Mouse (Mus musculus) liver, embryonic 12.5 days (tissue): Measurements from ENCODE around the gene Tssk4. TPM values are rescaled to one million over a fixed set of nuclear protein-coding genes. Genes with fewer than 3 reads are reported as not detected.

ENCODE experiments used
- ATAC-seq: fragments of 200-750 bp; cut with Nextera tagmentation; 2 replicates; pipeline ENCODE4 v1.8.0; 2017; ENCODE audit warnings: moderate number of reproducible peaks, mild to moderate bottlenecking, moderate library complexity
- H3K27ac ChIP-seq: fragments of 300-500 bp; sonication (generic); 2 replicates; pipeline ENCODE4 v1.5.1; 2016; ENCODE audit warnings: mild to moderate bottlenecking
- H3K27me3 ChIP-seq: fragments of 300-500 bp; sonication (generic); replicated peaks from 2 replicates; pipeline ENCODE4 v1.6.1; 2016; ENCODE audit warnings: mild to moderate bottlenecking, moderate library complexity
- H3K36me3 ChIP-seq: fragments of 300-500 bp; sonication (generic); 2 replicates; pipeline ENCODE4 v1.6.1; 2016; ENCODE audit warnings: mild to moderate bottlenecking, moderate library complexity
- H3K4me1 ChIP-seq: fragments of 300-500 bp; sonication (generic); 2 replicates; pipeline ENCODE4 v1.6.1; 2016
- H3K4me2 ChIP-seq: fragments of 300-500 bp; sonication (generic); 2 replicates; pipeline ENCODE4 v1.6.1; 2016; ENCODE audit warnings: mild to moderate bottlenecking, moderate library complexity
- H3K4me3 ChIP-seq: fragments of 300-500 bp; sonication (generic); 2 replicates; pipeline ENCODE4 v1.5.1; 2016; ENCODE audit warnings: mild to moderate bottlenecking, moderate library complexity
- H3K9ac ChIP-seq: fragments of 300-500 bp; sonication (generic); 2 replicates; pipeline ENCODE4 v1.6.1; 2016; ENCODE audit warnings: mild to moderate bottlenecking, moderate library complexity
- H3K9me3 ChIP-seq: fragments of 300-500 bp; sonication (generic); replicated peaks from 2 replicates; pipeline ENCODE4 v1.6.1; 2016; ENCODE audit warnings: mild to moderate bottlenecking, moderate library complexity
- WGBS: fragments of 180-500 bp; shearing (Covaris S2); methylation state at CpG from one replicate; pipeline ENCODE4 v1.1.7; 2016; ENCODE audit not compliant: insufficient replicate concordance; 5-methylcytosine and 5-hydroxymethylcytosine counted together
- polyA plus RNA-seq: library from polyadenylated mRNA; unstranded; fragments of >200 nt; fragmentation: Nextera tagmentation; extraction: Ambion mirVana; gene quantifications from 2 replicates; pipeline ENCODE4 v1.2.1, GENCODE M21; 2016

Tssk4 gene
- polyA plus RNA-seq, 1 experiment from 2014 or later = 0.30 TPM

DNA sequence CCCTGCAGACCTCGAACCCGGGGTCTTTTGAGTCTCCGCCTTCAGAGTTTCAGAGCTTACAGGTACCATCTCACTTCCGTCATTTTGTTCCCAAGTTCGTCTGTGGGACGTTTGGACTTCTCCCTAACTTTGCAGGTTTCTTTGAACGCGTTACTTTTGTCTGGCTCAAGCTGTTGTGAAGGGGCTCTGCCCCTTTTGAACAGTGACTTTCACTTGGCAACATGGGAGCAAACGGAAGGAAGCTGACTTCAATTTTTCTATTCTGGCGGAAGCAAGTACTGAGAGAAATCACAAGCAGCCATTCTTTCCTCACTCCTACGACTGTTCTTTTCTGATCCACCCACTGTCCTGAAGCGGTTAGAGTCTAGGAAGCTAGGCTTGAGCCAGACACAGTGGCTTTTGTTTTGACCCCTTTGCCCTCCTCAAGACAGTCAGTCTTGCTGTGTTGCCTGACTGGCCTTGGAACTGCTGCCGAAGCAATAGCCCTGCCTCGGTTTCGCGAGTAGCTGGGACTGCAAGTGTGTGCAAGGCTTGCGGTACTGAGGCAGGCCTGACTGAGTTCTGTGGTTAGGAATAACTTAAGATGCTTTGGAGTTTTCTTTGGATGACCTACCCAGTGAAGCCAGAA lies 5.6 kb upstream of the Tssk4 start:
- Histone ChIP-seq H3K4me2 (peak overlapping the region; percentile 94), H3K36me3 (peaks cover 42% of the 10 kb centered on the region), H3K4me3 (peak overlapping the region; percentile 94), H3K27ac (peak overlapping the region; percentile 91), H3K4me1 (peaks cover 42% of the 10 kb centered on the region), H3K27me3 (no peaks in the 10 kb centered on the region), H3K9me3 (no peaks in the 10 kb centered on the region), H3K9ac (peak overlapping the region; percentile 89)
- 22% methylated on average over 17 of the region's 17 CpGs for WGBS
- no peak for ATAC-seq

DNA sequence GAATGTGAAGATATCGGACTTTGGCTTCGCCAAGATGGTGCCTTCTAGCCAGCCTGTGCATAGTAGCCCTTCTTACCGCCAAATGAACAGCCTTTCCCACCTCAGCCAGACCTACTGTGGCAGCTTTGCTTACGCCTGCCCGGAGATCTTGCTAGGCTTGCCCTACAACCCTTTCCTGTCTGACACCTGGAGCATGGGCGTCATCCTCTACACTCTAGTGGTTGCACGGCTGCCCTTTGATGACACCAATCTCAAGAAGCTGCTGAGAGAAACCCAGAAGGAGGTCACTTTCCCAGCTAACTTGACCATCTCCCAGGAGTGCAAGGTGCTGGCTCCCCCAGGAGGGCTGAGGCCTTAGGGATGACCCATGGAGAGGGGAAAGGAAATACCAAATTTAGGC lies 1.5 kb downstream of the Tssk4 start:
- Histone ChIP-seq H3K4me3 (no peak overlapping the region), H3K9me3 (no peaks in the 10 kb centered on the region), H3K9ac (no peak overlapping the region), H3K27me3 (no peaks in the 10 kb centered on the region; the same call in none of the 2 replicates), H3K4me2 (no peak overlapping the region), H3K27ac (no peak overlapping the region), H3K4me1 (peaks cover 2% of the 10 kb centered on the region), H3K36me3 (peaks cover 8% of the 10 kb centered on the region)
- 77% methylated on average over 7 of the region's 7 CpGs for WGBS
- ATAC-seq = no peak

DNA sequence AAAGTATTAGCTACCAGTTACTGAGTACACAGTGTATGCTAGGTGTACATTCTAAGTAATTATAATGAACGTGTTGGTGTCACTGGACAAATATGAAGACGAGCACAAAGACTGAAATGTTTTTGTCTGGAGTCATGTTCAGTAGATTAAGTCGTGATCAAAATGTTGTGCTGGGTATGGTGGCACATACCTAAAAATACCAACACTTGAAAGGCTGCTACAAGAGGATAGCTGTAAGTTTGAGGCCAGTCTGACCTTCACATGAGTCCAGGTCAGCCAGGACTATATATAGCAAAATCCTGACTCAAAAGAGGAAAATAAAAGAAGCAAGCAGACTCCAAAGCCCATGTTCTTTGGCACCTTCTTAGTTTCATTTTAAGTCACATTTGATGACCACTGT lies 7.0 kb downstream of the Tssk4 start:
- Histone ChIP-seq H3K9ac (no peak overlapping the region), H3K27me3 (no peaks in the 10 kb centered on the region; the same call in 1 of the 2 replicates), H3K36me3 (peaks cover 24% of the 10 kb centered on the region), H3K4me1 (peaks cover 23% of the 10 kb centered on the region), H3K9me3 (no peaks in the 10 kb centered on the region), H3K27ac (no peak overlapping the region), H3K4me2 (no peak overlapping the region), H3K4me3 (no peak overlapping the region)
- ATAC-seq = no peak
- WGBS = 72% methylated on average over 3 of the region's 3 CpGs

DNA sequence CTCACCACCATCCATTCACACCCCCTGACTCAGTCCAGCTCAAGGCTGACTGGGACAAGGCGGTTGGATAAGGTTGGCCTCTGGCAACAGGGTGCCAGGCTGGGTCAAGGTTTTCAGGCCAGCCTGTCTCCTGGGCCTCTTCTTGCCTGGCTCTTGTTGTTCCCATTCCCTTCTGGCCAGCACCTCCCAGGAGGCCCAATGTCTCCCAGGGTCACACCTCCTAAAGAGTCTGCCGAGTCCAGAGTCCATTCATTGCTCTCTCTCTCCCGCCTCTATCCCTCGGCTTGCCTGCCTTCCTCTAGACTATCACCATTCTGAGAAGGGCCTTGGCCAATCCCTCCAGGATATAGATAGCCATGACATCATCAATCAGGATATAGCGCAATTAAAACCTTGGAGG lies 8.0 kb downstream of the Tssk4 start:
- no peaks in the 10 kb centered on the region for H3K9me3 ChIP-seq
- H3K27me3 ChIP-seq = no peaks in the 10 kb centered on the region
- peaks cover 33% of the 10 kb centered on the region for H3K36me3 ChIP-seq
- no peak for ATAC-seq
- WGBS = 88% methylated on average over 5 of the region's 5 CpGs
- H3K4me2 ChIP-seq = no peak overlapping the region
- peaks cover 23% of the 10 kb centered on the region for H3K4me1 ChIP-seq
- H3K4me3 ChIP-seq = no peak overlapping the region
- H3K27ac ChIP-seq = no peak overlapping the region
- H3K9ac ChIP-seq = no peak overlapping the region

DNA sequence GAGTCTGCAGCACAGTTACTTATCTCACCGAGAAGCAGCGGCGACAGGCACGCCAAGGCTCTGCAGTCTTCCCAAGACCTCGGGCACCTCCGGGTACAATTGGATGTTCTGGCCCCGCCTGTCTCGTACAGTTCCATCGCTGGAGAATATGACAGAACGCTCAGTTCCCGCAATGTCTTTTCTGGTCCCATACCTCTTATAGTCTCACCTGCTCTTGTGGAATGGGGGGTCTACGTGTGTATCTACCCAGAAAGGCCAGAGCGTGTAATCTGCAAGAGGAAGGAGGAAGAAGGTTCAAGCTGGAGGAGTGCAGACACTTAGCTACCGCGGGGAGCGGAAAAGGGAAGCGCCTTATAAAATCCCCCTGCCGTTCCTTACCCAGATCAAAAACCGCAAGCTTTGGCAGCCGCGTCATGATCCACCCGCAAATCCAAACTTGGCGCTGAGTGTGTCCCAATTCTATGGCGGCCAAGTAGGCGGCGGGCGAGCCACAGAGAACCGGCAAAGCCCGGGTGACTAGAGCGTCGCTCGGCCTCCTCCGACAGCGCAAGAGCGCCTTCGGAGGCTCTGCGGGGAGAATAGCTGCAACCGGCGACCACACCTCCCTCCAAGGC lies 10.1 kb downstream of the Tssk4 start, which contains the start of gene Mdp1:
Gene Mdp1, minus strand, starts transcription at position 549 of the 614 bp plus-strand sequence.
- H3K4me1 ChIP-seq = peaks cover 23% of the 10 kb centered on the region
- H3K27me3 ChIP-seq = no peaks in the 10 kb centered on the region
- H3K9me3 ChIP-seq = no peaks in the 10 kb centered on the region
- peak within 1 kb of the TSS; percentile 75 for H3K9ac ChIP-seq
- peak within 1 kb of the TSS; percentile 69 for H3K4me3 ChIP-seq
- peak within 1 kb of the TSS; percentile 68 for H3K4me2 ChIP-seq
- peak within 1 kb of the TSS; percentile 70 for H3K27ac ChIP-seq
- ATAC-seq = peak; percentile 94
- WGBS = under 1% methylated on average over 39 of the region's 39 CpGs
- H3K36me3 ChIP-seq = peaks cover 43% of the 10 kb centered on the region

DNA sequence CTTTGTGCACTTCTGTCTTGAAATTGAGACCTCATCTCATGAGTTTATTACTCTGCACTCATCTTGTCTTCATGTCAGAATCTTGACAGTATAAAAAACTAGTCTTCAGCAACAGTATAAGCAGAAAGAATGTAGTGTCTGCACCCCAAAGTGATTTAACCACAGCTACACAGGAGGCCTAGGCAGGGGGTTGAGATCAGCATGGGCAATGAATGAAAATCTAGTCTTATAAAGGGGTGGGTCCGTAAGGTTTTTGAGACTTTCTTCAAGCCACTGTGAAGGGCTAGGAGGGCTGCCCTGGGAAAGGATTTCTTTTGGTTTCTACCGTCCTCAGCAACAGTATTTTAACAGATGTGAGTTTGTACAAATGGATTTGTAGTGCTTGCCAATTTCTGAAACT lies 10.7 kb downstream of the Tssk4 start:
- H3K9me3 ChIP-seq = no peaks in the 10 kb centered on the region
- 52% methylated on average over 2 of the region's 2 CpGs for WGBS
- peak overlapping the region; percentile 69 for H3K4me3 ChIP-seq
- no peak for ATAC-seq
- peaks cover 23% of the 10 kb centered on the region for H3K4me1 ChIP-seq
- peak overlapping the region; percentile 70; the same call in 1 of the 2 replicates for H3K27ac ChIP-seq
- H3K9ac ChIP-seq = peak overlapping the region; percentile 75; the same call in 1 of the 2 replicates
- H3K36me3 ChIP-seq = peaks cover 45% of the 10 kb centered on the region
- no peaks in the 10 kb centered on the region for H3K27me3 ChIP-seq
- H3K4me2 ChIP-seq = peak overlapping the region; percentile 68

DNA sequence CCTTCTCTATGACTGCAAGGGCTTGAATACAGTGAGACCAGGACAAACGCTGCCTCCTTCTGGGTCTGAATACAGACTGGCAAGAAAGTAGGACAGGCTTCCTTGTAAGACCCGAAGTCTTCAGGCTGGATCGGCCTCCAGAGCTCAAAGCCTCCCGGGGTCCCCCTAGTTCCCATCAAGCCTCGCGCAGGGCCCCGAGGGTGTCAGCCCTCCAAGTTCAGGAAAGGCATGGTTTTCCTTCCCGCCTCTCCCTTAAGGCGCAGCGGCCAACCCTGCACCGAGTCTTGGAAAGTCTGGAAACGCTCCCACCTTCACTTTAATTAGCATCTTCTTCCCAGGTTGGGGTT lies 21.5 kb downstream of the Tssk4 start:
- Histone ChIP-seq H3K9ac (peak overlapping the region; percentile 85), H3K27me3 (no peaks in the 10 kb centered on the region), H3K9me3 (no peaks in the 10 kb centered on the region), H3K4me2 (peak overlapping the region; percentile 83), H3K4me3 (peak overlapping the region; percentile 85), H3K27ac (peak overlapping the region; percentile 90), H3K4me1 (peaks cover 38% of the 10 kb centered on the region), H3K36me3 (peaks cover 37% of the 10 kb centered on the region)
- 1% methylated on average over 12 of the region's 12 CpGs for WGBS
- peak; percentile 19 for ATAC-seq

DNA sequence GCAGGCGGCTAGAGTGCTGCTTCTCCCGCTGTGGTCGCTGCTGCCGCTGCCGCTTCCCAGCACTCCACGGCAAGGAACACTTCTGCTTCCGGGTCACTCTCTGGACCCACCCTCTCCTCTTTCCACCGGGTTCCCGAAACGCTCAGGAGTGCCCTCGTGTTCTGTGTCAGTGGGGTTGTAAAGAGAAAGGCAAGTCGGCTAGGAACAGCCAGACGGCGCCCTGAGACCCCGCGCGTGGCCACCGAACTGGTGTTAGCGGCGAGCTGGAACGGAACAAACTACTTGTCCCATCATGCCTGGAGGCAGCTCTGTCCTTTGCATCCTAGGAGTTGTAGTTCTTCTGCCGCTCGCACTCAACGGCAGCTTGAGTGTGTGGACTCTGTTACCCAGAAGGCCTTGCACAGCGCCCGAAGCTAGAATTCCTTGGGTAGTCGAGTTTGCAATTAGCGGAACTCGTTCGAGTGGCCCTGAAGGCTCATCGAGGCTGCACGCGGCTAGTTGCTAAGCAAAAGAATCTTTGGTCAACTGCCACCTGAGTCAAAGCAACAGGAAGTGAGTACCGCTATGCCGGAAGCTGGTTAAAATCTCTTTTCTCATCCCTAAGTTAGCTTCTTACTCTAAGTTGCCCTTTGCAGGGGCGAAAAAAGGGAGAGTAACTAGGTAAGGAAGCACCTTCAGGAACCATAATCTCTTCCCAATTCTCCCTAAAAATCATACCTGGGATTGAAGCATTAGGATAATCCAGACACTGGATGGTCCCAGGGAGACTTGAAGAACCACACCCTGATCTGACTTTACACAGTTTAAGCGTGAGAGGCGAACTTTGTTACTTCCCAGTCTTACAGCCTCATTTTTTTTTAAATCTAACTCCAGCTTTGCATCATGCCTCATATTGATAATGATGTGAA lies 22.1 kb downstream of the Tssk4 start, which contains the start of the genes Gmpr2 and Nedd8:
Gene Gmpr2, plus strand, starts transcription at position 109 of the 908 bp plus-strand sequence.
Gene Nedd8, minus strand, starts transcription at position 292 of the 908 bp plus-strand sequence.
- peak; percentile 98 for ATAC-seq
- Histone ChIP-seq H3K9me3 (no peaks in the 10 kb centered on the region), H3K4me1 (peaks cover 38% of the 10 kb centered on the region), H3K4me3 (peak within 1 kb of the TSS; percentile 85), H3K27ac (peak within 1 kb of the TSS; percentile 90), H3K36me3 (peaks cover 39% of the 10 kb centered on the region), H3K9ac (peak within 1 kb of the TSS; percentile 85), H3K27me3 (no peaks in the 10 kb centered on the region), H3K4me2 (peak within 1 kb of the TSS; percentile 83)
- under 1% methylated on average over 38 of the region's 38 CpGs for WGBS

DNA sequence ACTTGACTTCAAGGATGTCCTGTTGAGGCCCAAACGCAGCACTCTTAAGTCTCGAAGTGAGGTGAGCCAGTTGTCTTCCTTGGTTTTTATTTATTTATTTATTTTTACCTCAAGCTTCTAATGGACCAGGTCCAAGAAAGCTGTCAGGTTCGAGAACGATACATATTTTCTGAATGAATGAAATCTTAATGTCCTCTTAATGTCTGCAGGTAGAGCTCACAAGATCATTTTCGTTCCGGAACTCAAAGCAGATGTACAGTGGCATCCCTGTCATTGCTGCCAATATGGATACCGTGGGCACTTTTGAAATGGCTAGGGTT lies 22.7 kb downstream of the Tssk4 start:
- Histone ChIP-seq H3K27me3 (no peaks in the 10 kb centered on the region), H3K27ac (peak overlapping the region; percentile 90), H3K9ac (peak overlapping the region; percentile 85), H3K4me1 (peaks cover 38% of the 10 kb centered on the region), H3K36me3 (peaks cover 45% of the 10 kb centered on the region), H3K4me2 (peak overlapping the region; percentile 83), H3K4me3 (peak overlapping the region; percentile 85), H3K9me3 (no peaks in the 10 kb centered on the region)
- no peak for ATAC-seq
- WGBS = 57% methylated on average over 7 of the region's 7 CpGs

DNA sequence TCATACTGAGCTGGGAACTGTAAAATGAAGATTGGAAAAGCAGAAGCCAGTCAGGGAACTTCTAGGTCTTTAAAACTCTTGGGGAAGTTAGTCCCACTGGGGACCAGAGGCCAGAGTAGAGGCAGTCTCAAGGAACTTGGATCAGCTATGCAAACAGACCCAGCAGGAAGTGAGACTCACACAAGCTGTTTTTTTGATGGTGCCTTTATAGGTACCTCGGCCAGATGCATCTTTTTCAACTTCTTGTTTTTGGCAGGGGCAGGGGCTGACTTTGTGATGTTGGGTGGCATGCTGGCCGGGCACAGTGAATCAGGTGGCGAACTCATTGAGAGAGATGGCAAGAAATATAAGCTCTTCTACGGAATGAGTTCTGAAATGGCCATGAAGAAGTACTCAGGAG lies 27.6 kb downstream of the Tssk4 start:
- ATAC-seq = no peak
- H3K9me3 ChIP-seq = no peaks in the 10 kb centered on the region
- H3K27me3 ChIP-seq = no peaks in the 10 kb centered on the region
- H3K4me2 ChIP-seq = no peak overlapping the region
- H3K9ac ChIP-seq = no peak overlapping the region
- H3K4me1 ChIP-seq = peaks cover 32% of the 10 kb centered on the region
- H3K4me3 ChIP-seq = no peak overlapping the region
- WGBS = 70% methylated on average over 4 of the region's 4 CpGs
- H3K36me3 ChIP-seq = peaks cover 60% of the 10 kb centered on the region
- no peak overlapping the region for H3K27ac ChIP-seq

DNA sequence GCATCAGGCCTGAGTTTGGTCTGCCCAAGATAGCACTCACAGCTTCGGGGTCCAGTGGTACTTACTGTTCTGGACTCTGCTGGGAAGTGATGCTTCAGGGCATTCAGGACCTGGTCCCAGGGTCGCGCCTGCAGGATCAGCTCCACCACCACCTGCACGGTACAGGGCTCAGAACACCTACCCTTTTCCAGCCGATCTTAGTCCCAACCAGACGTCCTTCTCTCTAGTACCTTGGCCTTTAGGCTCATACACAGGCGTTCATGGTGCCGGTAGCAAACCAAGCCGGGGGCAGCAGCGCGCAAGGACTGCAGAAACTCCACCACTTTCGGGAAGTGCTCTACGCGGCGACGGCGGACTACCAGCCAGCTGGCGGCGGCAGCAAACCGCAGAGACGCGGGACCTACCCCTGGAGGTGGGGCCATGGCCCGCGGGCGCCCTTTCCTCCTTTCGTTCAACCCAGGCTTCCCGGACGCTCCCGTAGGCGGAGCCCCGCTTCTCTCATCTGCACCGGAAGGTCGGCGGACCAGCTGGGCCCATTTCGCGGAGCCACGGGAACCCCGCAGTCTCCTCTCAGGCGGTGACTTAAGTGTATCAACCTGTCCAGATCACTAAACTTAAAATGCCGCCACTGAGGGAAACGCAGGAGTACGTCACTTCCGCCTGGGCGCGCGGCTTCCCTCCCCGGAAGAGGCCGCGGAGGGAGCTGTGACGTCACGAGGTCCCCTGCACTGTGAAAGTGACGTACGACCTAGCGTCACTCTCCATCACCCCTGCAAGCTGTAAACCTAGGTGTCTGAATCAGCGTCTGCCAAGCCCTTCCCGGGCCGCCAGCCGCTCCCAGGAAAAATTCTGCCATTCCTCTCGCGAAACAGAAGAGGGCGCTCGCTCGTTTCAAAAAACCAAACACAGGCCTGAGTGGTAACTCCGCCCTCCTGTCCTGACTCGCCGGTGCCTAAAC lies 31.5 kb downstream of the Tssk4 start, which contains the start of gene Tinf2:
Gene Tinf2, minus strand, starts transcription at position 661 of the 958 bp plus-strand sequence.
- peaks cover 41% of the 10 kb centered on the region for H3K36me3 ChIP-seq
- H3K9me3 ChIP-seq = no peaks in the 10 kb centered on the region
- H3K4me2 ChIP-seq = peak within 1 kb of the TSS; percentile 80
- peak within 1 kb of the TSS; percentile 82 for H3K9ac ChIP-seq
- peaks cover 21% of the 10 kb centered on the region for H3K4me1 ChIP-seq
- H3K27me3 ChIP-seq = 0 out of 2 replicates have a peak, but pooled peaks cover 2% of the 10 kb centered on the region
- peak within 1 kb of the TSS; percentile 78 for H3K4me3 ChIP-seq
- peak; percentile 94 for ATAC-seq
- peak within 1 kb of the TSS; percentile 88 for H3K27ac ChIP-seq
- WGBS = under 1% methylated on average over 66 of the region's 66 CpGs
